Mouse (Mus musculus) retina, embryonic 14.5 days (tissue): ENCODE measurements at regions not wholly inside any gene's neighbourhood (a gene's known extent, or its start where the extent isn't known, plus 50 kb on each side); places are given as distances from the start of the nearest gene placed in this dataset.

ENCODE experiments used
- DNase-seq: peaks from one replicate; pipeline ENCODE4 v3.0.0-alpha.2; 2015; ENCODE audit warnings: low spot score

DNA sequence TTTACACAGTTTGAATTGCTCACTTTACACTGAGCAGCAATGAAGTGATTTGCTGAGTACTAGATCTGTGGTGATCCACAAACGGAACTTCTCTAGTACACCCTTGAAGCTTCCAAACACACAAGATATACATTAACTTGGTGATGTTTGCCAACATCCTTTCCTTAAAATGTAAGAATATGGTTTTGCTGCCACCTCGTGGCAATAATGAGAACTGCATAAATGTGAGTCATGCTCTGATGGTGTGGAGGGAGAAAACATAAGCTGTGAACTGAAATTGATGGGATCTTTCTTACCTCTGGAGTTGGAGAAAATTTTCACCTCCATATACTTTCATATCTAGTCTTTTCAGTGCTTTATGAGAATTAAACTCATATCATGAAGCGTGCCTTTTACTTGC lies 51.6 kb downstream of the Bex3 start:
- peak; percentile 75 for DNase-seq

DNA sequence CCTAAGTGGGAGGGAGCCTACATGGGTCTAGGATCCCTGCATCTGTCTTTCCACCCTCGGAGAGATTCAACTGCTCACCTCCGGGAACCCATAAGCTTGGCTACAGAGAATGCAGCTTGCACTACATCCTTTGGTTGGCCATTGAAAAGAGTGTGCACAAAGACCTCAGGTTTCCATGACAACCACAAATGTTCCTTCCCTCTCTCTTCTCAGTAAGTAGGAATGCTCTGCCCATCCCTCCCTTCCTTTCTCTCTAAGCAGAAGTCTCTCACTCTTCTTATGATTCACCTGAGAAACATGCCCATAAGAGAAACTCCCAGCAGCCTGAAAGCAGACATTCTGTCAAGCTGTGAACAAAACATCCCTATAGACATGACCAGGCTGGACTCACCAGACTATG lies 95.8 kb downstream of the Bex3 start:
- no peak for DNase-seq
